In the genomic region with DNA sequence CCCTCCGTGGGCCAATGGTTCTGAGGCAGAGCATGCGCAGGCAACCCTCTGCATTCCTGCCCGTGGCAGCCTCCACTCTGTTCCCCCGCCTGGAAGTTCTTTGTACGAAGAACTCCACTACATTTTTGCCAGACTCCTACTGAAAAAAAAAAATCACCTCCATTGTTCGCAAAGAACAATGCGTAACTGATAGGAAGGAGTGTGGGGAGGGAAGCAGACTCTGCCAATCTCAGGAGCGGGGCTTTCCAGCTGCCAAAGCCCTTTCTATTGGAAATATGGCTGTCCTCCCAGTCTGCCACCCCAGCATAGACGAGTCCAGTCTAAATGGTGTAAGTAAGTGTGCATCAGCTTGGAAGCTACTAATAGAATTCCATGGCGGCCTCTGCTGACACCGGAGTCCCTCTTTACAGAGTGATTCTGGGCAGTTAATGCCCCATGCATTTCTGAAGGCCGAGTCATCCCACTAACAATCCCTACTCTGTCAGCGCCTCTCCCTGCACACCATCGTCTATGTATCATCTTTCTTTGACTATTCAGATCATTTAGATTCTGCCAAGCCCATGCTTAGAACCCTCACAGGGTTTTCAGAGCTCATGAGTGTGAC, we compare ENCODE assay signal across 10 mouse cellular contexts.
A peak's percentile ranks its signal among the peaks of the same experiment; 100 is the strongest.
DNase-seq lines count a peak whose midpoint lies in the region; ATAC-seq and TF ChIP-seq lines count a peak whose summit lies in the region.
"Had no signal": no experiment of that assay in that cellular context is flagged by ENCODE, and none has a peak within 500 bp of the region (broad histone marks: within the 10 kb centered on the region; RNA-seq: fewer than 3 reads in every experiment).

No protein-coding gene starts in this region.

- intact Hi-C loops in heart, postnatal 14 days (cut with DNase I): no loop called here

- no peak overlapping the region; the same call in 1 of the 2 replicates for H3K4me2 ChIP-seq in heart, embryonic 14.5 days (ENCODE audit: low read length)
- no peak overlapping the region for H3K4me2 ChIP-seq in limb, embryonic 11.5 days (ENCODE audit: low read depth, severe bottlenecking)
- H3K4me2 ChIP-seq: liver, embryonic 12.5 days had no signal

- TF ChIP-seq CTCF in thymus, adult 2 months (IDR thresholded peaks at IDR 0.05; ENCODE audit: borderline replicate concordance, control insufficient read depth, extremely low read depth, insufficient read depth, low read length, poor library complexity): no peak

- H3K4me1 ChIP-seq in heart, embryonic 14.5 days (ENCODE audit: control insufficient read depth in 2 of 2, insufficient read depth in 2 of 2, low read length in 2 of 2): peaks cover 20% of the 10 kb centered on the region in 2 experiments
- no peaks in the 10 kb centered on the region for H3K4me1 ChIP-seq in thymus, adult 2 months (replicated peaks; ENCODE audit: control insufficient read depth, insufficient read depth, low read length)
- H3K4me1 ChIP-seq in limb, embryonic 11.5 days (ENCODE audit: control insufficient read depth, insufficient read depth, low read length): peaks cover 37% of the 10 kb centered on the region
- H3K4me1 ChIP-seq: liver, embryonic 12.5 days had no signal

- H3K9me3 ChIP-seq in heart, embryonic 14.5 days (ENCODE audit: control insufficient read depth, low read length): no peaks in the 10 kb centered on the region
- H3K9me3 ChIP-seq in limb, embryonic 11.5 days (ENCODE audit: control insufficient read depth, low read length): no peaks in the 10 kb centered on the region; the same call in 1 of the 2 replicates
- H3K9me3 ChIP-seq: liver, embryonic 12.5 days had no signal

- no peak for DNase-seq in heart, postnatal 14 days
- DNase-seq in thymus, adult 2 months: no peak
- DNase-seq in thymus, postnatal 36 days: no peak
- DNase-seq in limb, embryonic 11.5 days (ENCODE audit: low spot score): no peak
- DNase-seq in cerebellum, postnatal 25 days: no peak
- no peak for DNase-seq in thymus, postnatal 4 days
- DNase-seq: kidney, adult 11 months had no signal

- no peak for TF ChIP-seq POLR2A in thymus, adult 2 months (IDR thresholded peaks at IDR 0.05; ENCODE audit: control insufficient read depth, extremely low read depth, insufficient read depth, low read length, poor library complexity)

- H3K4me3 ChIP-seq in heart, embryonic 14.5 days (ENCODE audit: control insufficient read depth in 1 of 2, insufficient read depth in 1 of 2, low read depth in 1 of 2, low read length in 2 of 2): no peak overlapping the region
- no peak overlapping the region for H3K4me3 ChIP-seq in thymus, adult 2 months (ENCODE audit: control insufficient read depth, insufficient read depth, low read length)
- H3K4me3 ChIP-seq in limb, embryonic 11.5 days (ENCODE audit: low read depth, low read length): no peak overlapping the region
- H3K4me3 ChIP-seq: liver, embryonic 12.5 days had no signal

- H3K9ac ChIP-seq in heart, embryonic 14.5 days (ENCODE audit: low read length): no peak overlapping the region
- no peak overlapping the region for H3K9ac ChIP-seq in limb, embryonic 11.5 days (ENCODE audit: low read length)
- H3K9ac ChIP-seq: liver, embryonic 12.5 days had no signal

- ATAC-seq in heart, embryonic 14.5 days (ENCODE audit: insufficient number of reproducible peaks, insufficient read depth, low FRiP score, low read depth): no peak
- no peak for ATAC-seq in limb, embryonic 11.5 days (ENCODE audit: insufficient number of reproducible peaks, low FRiP score, low TSS enrichment, low read depth)
- no peak for ATAC-seq in CD4-positive, CD25-positive, alpha-beta regulatory T cell, adult 4 months
- ATAC-seq: liver, embryonic 12.5 days had no signal

- 34% methylated on average over 14 of the region's 14 CpGs for WGBS in heart, embryonic 14.5 days
- 90% methylated on average over 14 of the region's 14 CpGs for WGBS in thymus, adult 2 months
- 80% methylated on average over 14 of the region's 14 CpGs for WGBS in limb, embryonic 11.5 days

- no peaks in the 10 kb centered on the region for H3K36me3 ChIP-seq in heart, embryonic 14.5 days (ENCODE audit: control insufficient read depth, insufficient read depth, low read length)
- no peaks in the 10 kb centered on the region for H3K36me3 ChIP-seq in thymus, adult 2 months (ENCODE audit: control insufficient read depth, insufficient read depth, low read length)
- peaks cover 2% of the 10 kb centered on the region; the same call in 1 of the 2 replicates for H3K36me3 ChIP-seq in limb, embryonic 11.5 days (ENCODE audit: control insufficient read depth, insufficient read depth, low read length)
- H3K36me3 ChIP-seq: liver, embryonic 12.5 days had no signal

- H3K27me3 ChIP-seq in heart, embryonic 14.5 days (ENCODE audit: control insufficient read depth, insufficient read depth, low read length): no peaks in the 10 kb centered on the region
- H3K27me3 ChIP-seq in thymus, adult 2 months (ENCODE audit: control insufficient read depth, insufficient read depth, low read length): no peaks in the 10 kb centered on the region
- no peaks in the 10 kb centered on the region for H3K27me3 ChIP-seq in limb, embryonic 11.5 days (ENCODE audit: control insufficient read depth, insufficient read depth, low read length)
- H3K27me3 ChIP-seq: liver, embryonic 12.5 days had no signal

- peak overlapping the region; percentile 25 to 26; a peak in 3 of 4 replicates for H3K27ac ChIP-seq in heart, embryonic 14.5 days (replicated peaks in 1 of 2; ENCODE audit: control insufficient read depth in 1 of 2, insufficient read depth in 1 of 2, low read depth in 2 of 2, low read length in 2 of 2)
- H3K27ac ChIP-seq in thymus, adult 2 months (ENCODE audit: control insufficient read depth, insufficient read depth, low read length): peak overlapping the region; percentile 30; the same call in 1 of the 2 replicates
- peak overlapping the region; percentile 37; the same call in 1 of the 2 replicates for H3K27ac ChIP-seq in limb, embryonic 11.5 days (replicated peaks; ENCODE audit: low read depth, low read length)
- H3K27ac ChIP-seq: liver, embryonic 12.5 days had no signal
